ENCODE assay signal across 8 mouse cellular contexts in genomic region chr11:109621183-109621582, GRCm38 (mm10). TPM values are rescaled to one million over a fixed set of nuclear protein-coding genes. Genes with fewer than 3 reads are reported as not detected.
DNase-seq lines count a peak whose midpoint lies in the region; ATAC-seq and TF ChIP-seq lines count a peak whose summit lies in the region.

No protein-coding gene starts in this region.

- peak; percentile 59 for DNase-seq in gastrocnemius, postnatal 10 days
- DNase-seq in gastrocnemius, postnatal 14 days = no peak
- peak; percentile 87 for DNase-seq in 3T3-L1 (ENCODE audit: low read depth, low spot score)
- peak; percentile 87 for DNase-seq in NIH3T3 (ENCODE audit: low read depth)
- DNase-seq in lung, adult 2 months = peak; percentile 41
- peak; percentile 69 for DNase-seq in right cerebral cortex, postnatal 14 days

- no peak overlapping the region for H3K4me3 ChIP-seq in intestine, postnatal 0 days (ENCODE audit: low read depth, low read length)
- H3K4me3 ChIP-seq in lung, adult 2 months (replicated peaks; ENCODE audit: extremely low read depth, low read depth, low read length) = no peak overlapping the region

- no peak overlapping the region for H3K27ac ChIP-seq in intestine, postnatal 0 days (ENCODE audit: low read depth, low read length)

- peak; percentile 70 for ATAC-seq in common myeloid progenitor, adult 5-6 weeks (replicated peaks; ENCODE audit: low read depth, poor library complexity, severe bottlenecking)
- no peak for ATAC-seq in intestine, postnatal 0 days

- 11% methylated on average over 2 of the region's 2 CpGs for WGBS in intestine, postnatal 0 days
- 8% methylated on average over 2 of the region's 2 CpGs for WGBS in lung, adult 2 months

- H3K27me3 ChIP-seq in intestine, postnatal 0 days (replicated peaks; ENCODE audit: control insufficient read depth, insufficient read depth, low read length) = no peaks in the 10 kb centered on the region

- no peak overlapping the region for H3K9ac ChIP-seq in intestine, postnatal 0 days (ENCODE audit: low read depth, low read length)

- peak; percentile 87 for TF ChIP-seq CTCF in intestine, postnatal 0 days (IDR thresholded peaks at IDR 0.05; ENCODE audit: low read depth)
- peak; percentile 37; the same call in 1 of the 2 replicates for TF ChIP-seq CTCF in lung, adult 2 months (IDR thresholded peaks at IDR 0.05; ENCODE audit: insufficient read depth, low read length)

- no peak for TF ChIP-seq POLR2A in lung, adult 2 months (IDR thresholded peaks at IDR 0.05; ENCODE audit: borderline replicate concordance, extremely low read depth, low read depth, low read length)

- H3K36me3 ChIP-seq in intestine, postnatal 0 days (ENCODE audit: control insufficient read depth, insufficient read depth) = no peaks in the 10 kb centered on the region

- no peak overlapping the region for H3K4me2 ChIP-seq in intestine, postnatal 0 days (replicated peaks; ENCODE audit: low read depth)

- H3K9me3 ChIP-seq in intestine, postnatal 0 days (ENCODE audit: control insufficient read depth) = no peaks in the 10 kb centered on the region

- H3K4me1 ChIP-seq in intestine, postnatal 0 days (replicated peaks; ENCODE audit: control insufficient read depth, insufficient read depth, low read length) = 0 out of 2 replicates have a peak, but pooled peaks cover 5% of the 10 kb centered on the region
- H3K4me1 ChIP-seq in lung, adult 2 months (ENCODE audit: control insufficient read depth, insufficient read depth, low read length) = peaks cover 4% of the 10 kb centered on the region; the same call in 1 of the 2 replicates

- intact Hi-C loops in gastrocnemius, postnatal 14 days (cut with DNase I; ENCODE audit: low total_unique reads) = no loop called here

RNA-seq across cellular contexts. Expression of gene Wipi1, which starts 9.4 kb away (rescaled TPM):
- total RNA-seq in gastrocnemius, postnatal 10 days (2021) = 10 to 100 TPM; 64.0 to 72.0 TPM
- 10 to 100 TPM; 59.7 to 62.2 TPM for total RNA-seq in gastrocnemius, postnatal 14 days (2021)
- total RNA-seq in common myeloid progenitor, adult 5-6 weeks (2017) = 1.9 and 5.7 TPM in 2 replicates
- 28.2 and 30.4 TPM in 2 replicates for polyA plus RNA-seq in intestine, postnatal 0 days (2015; fragmentation: Nextera tagmentation; extraction: Ambion mirVana)
- polyA plus RNA-seq in lung, adult 2 months (2012; rRNA removed) = 16.3 and 20.3 TPM in 2 replicates

RNA-seq across cellular contexts. Expression of gene Prkar1a, which starts 28.0 kb away (rescaled TPM):
- 100 to 1,000 TPM; 246 to 270 TPM for total RNA-seq in gastrocnemius, postnatal 10 days (2021)
- total RNA-seq in gastrocnemius, postnatal 14 days (2021) = 100 to 1,000 TPM; 172 to 199 TPM
- total RNA-seq in common myeloid progenitor, adult 5-6 weeks (2017) = 93.1 and 123 TPM in 2 replicates
- polyA plus RNA-seq in intestine, postnatal 0 days (2015; fragmentation: Nextera tagmentation; extraction: Ambion mirVana) = 180 and 188 TPM in 2 replicates
- 110 and 128 TPM in 2 replicates for polyA plus RNA-seq in lung, adult 2 months (2012; rRNA removed)
